In the genomic region with DNA sequence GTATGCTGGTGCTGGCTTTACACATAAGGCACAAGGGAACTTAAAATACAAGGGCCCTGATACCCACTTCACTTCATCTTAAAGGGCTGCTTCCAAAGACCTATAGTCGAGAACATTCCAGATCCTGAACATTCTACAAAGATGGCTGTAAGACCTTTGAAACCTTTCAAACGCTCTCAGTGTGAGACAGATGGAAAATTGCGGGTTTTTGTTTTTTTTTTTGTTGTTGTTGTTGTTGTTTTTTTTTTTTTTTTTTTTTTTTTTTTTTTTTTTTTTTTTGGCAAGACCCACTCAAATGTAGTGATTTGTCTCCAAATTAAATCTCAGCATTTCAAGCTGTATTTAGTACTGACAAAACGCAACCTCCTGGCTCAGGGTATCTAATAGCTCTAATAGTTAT, we compare ENCODE assay signal across 20 mouse cellular contexts.
"Had no signal": no experiment of that assay in that cellular context is flagged by ENCODE, and none has a peak within 500 bp of the region (broad histone marks: within the 10 kb centered on the region; RNA-seq: fewer than 3 reads in every experiment).

No protein-coding gene starts in this region.

- H3K36me3 ChIP-seq: liver, embryonic 15.5 days; lung, embryonic 15.5 days; midbrain, embryonic 10.5 days; midbrain, embryonic 12.5 days; neural tube, embryonic 13.5 days had no signal

- H3K27ac ChIP-seq: liver, embryonic 15.5 days; macrophage; midbrain, embryonic 10.5 days; midbrain, embryonic 12.5 days; neural tube, embryonic 13.5 days; neural tube, embryonic 15.5 days had no signal

- ATAC-seq: liver, postnatal 0 days; midbrain, embryonic 16.5 days had no signal

- H3K9ac ChIP-seq: liver, embryonic 15.5 days; liver, postnatal 0 days; lung, embryonic 15.5 days; midbrain, embryonic 12.5 days; neural tube, embryonic 13.5 days; neural tube, embryonic 15.5 days had no signal

- H3K9me3 ChIP-seq: liver, embryonic 15.5 days; lung, embryonic 15.5 days; neural tube, embryonic 13.5 days; neural tube, embryonic 15.5 days had no signal

- DNase-seq: liver, postnatal 0 days; lung, adult 2 months; midbrain, embryonic 14.5 days; retina, postnatal 1 day; right cerebral cortex, adult 18-20 months; right cerebral cortex, postnatal 25 days; right cerebral cortex, postnatal 4 days; spleen, adult 18-20 months; thymus, adult 18-20 months; thymus, postnatal 14 days; thymus, postnatal 36 days had no signal

- H3K4me1 ChIP-seq: liver, embryonic 15.5 days; midbrain, embryonic 10.5 days; midbrain, embryonic 12.5 days; neural tube, embryonic 13.5 days had no signal

- H3K27me3 ChIP-seq: liver, embryonic 15.5 days; lung, embryonic 15.5 days; midbrain, embryonic 12.5 days; neural tube, embryonic 13.5 days; neural tube, embryonic 15.5 days had no signal

- H3K4me3 ChIP-seq: liver, embryonic 15.5 days; lung, embryonic 15.5 days; midbrain, embryonic 10.5 days; midbrain, embryonic 12.5 days; myocyte; neural tube, embryonic 13.5 days; neural tube, embryonic 15.5 days had no signal

- H3K4me2 ChIP-seq: liver, embryonic 15.5 days; lung, embryonic 15.5 days; midbrain, embryonic 12.5 days; neural tube, embryonic 13.5 days; neural tube, embryonic 15.5 days had no signal
